Mouse (Mus musculus): ENCODE data around the gene Olfr1220.

Gene Olfr1220

GRCm38 (mm10) chr2:89106735-89107134 lies at the start of gene Olfr1220:
Gene Olfr1220 (minus strand): TSS chr2:89106835.
- no peak for DNase-seq

GRCm38 (mm10) chr2:89151460-89151859 lies 44.8 kb upstream of the Olfr1220 start, which contains the start of gene Olfr1223:
Gene Olfr1223 (minus strand): TSS chr2:89151560.
- no peak for DNase-seq

GRCm38 (mm10) chr2:89132954-89133353 lies 26.3 kb upstream of the Olfr1220 start, which contains the start of gene Olfr1222:
Gene Olfr1222 (minus strand): TSS chr2:89133054.
- no peak for DNase-seq

GRCm38 (mm10) chr2:89117183-89117582 lies 10.5 kb upstream of the Olfr1220 start, which contains the start of gene Olfr1221:
Gene Olfr1221 (minus strand): TSS chr2:89117283.
- DNase-seq, result no peak

- no peak for DNase-seq
Measured at GRCm38 (mm10) chr2:89105651-89106050, 984 bp downstream of the Olfr1220 start.

- no peak for DNase-seq
Measured at GRCm38 (mm10) chr2:89093848-89094247, 12.8 kb downstream of the Olfr1220 start.

- DNase-seq, result no peak
Measured at GRCm38 (mm10) chr2:89083413-89083812, 23.2 kb downstream of the Olfr1220 start, which contains the start of gene Olfr1219. Gene Olfr1219 (minus strand): TSS chr2:89083513.

- no peak for DNase-seq
Measured at GRCm38 (mm10) chr2:89081487-89081886, 25.1 kb downstream of the Olfr1220 start.

GRCm38 (mm10) chr2:89061087-89061486 lies 45.5 kb downstream of the Olfr1220 start, which contains the start of gene Olfr1218:
Gene Olfr1218 (minus strand): TSS chr2:89061187.
- DNase-seq, result no peak

All from kidney, postnatal 4 days (tissue).